Mouse (Mus musculus) bone marrow macrophage, adult 2 months (primary cell): Measurements from ENCODE around the gene H2-M2.
"Not testable (repeated sequence)": the region's sequence is repeated elsewhere in the genome, so short reads cannot be mapped to it uniquely, and the experiment has no call there.

ENCODE experiments used
- CTCF ChIP-seq: IDR thresholded peaks from 2 replicates; pipeline ENCODE4 v1.5.1; 2012; ENCODE audit warnings: low read depth, mild to moderate bottlenecking, low read length, moderate library complexity
- POLR2A ChIP-seq: IDR thresholded peaks from 2 replicates; pipeline ENCODE4 v1.6.1; 2012; ENCODE audit warnings: mild to moderate bottlenecking, low read depth, low read length, borderline replicate concordance

- TF ChIP-seq CTCF, POLR2A: not testable (repeated sequence)
Measured at GRCm38 (mm10) chr17:37524612-37525011, 41.3 kb upstream of the H2-M2 start.
